Mouse (Mus musculus) forebrain, embryonic 12.5 days (tissue): Measurements from ENCODE around the gene Crhr2. TPM values are rescaled to one million over a fixed set of nuclear protein-coding genes. Genes with fewer than 3 reads are reported as not detected.

Experiments
- ATAC-seq: fragments of 200-750 bp; cut with Nextera tagmentation; 2 replicates; pipeline ENCODE4 v1.8.0; 2017; ENCODE audit warnings: moderate TSS enrichment; ENCODE audit not compliant: low FRiP score
- H3K27ac ChIP-seq: fragments of 300-500 bp; sonication (generic); 2 replicates; pipeline ENCODE4 v1.5.1; 2016; ENCODE audit warnings: mild to moderate bottlenecking
- H3K27me3 ChIP-seq: fragments of 300-500 bp; sonication (generic); 2 replicates; pipeline ENCODE4 v1.6.1; 2016; ENCODE audit warnings: mild to moderate bottlenecking
- H3K36me3 ChIP-seq: fragments of 300-500 bp; sonication (generic); replicated peaks from 2 replicates; pipeline ENCODE4 v1.6.1; 2016; ENCODE audit warnings: mild to moderate bottlenecking
- H3K4me1 ChIP-seq: fragments of 300-500 bp; sonication (generic); 2 replicates; pipeline ENCODE4 v1.6.1; 2016
- H3K4me2 ChIP-seq: fragments of 300-500 bp; sonication (generic); 2 replicates; pipeline ENCODE4 v1.6.1; 2016; ENCODE audit warnings: mild to moderate bottlenecking, moderate library complexity
- H3K4me3 ChIP-seq: fragments of 300-500 bp; sonication (generic); replicated peaks from 2 replicates; pipeline ENCODE4 v1.5.1; 2016; ENCODE audit warnings: mild to moderate bottlenecking
- H3K9ac ChIP-seq: fragments of 300-500 bp; sonication (generic); 2 replicates; pipeline ENCODE4 v1.6.1; 2016; ENCODE audit warnings: mild to moderate bottlenecking
- H3K9me3 ChIP-seq: fragments of 300-500 bp; sonication (generic); 2 replicates; pipeline ENCODE4 v1.6.1; 2016
- WGBS: fragments of 180-500 bp; shearing (Covaris S2); methylation state at CpG from one replicate; pipeline ENCODE4 v1.1.7; 2016; 5-methylcytosine and 5-hydroxymethylcytosine counted together
- polyA plus RNA-seq: library from polyadenylated mRNA; unstranded; fragments of >200 nt; fragmentation: Nextera tagmentation; extraction: Ambion mirVana; gene quantifications from 2 replicates; pipeline ENCODE4 v1.2.1, GENCODE M21; 2016

Gene Crhr2
- polyA plus RNA-seq, 1 experiment from 2014 or later = 0.33 TPM

DNA sequence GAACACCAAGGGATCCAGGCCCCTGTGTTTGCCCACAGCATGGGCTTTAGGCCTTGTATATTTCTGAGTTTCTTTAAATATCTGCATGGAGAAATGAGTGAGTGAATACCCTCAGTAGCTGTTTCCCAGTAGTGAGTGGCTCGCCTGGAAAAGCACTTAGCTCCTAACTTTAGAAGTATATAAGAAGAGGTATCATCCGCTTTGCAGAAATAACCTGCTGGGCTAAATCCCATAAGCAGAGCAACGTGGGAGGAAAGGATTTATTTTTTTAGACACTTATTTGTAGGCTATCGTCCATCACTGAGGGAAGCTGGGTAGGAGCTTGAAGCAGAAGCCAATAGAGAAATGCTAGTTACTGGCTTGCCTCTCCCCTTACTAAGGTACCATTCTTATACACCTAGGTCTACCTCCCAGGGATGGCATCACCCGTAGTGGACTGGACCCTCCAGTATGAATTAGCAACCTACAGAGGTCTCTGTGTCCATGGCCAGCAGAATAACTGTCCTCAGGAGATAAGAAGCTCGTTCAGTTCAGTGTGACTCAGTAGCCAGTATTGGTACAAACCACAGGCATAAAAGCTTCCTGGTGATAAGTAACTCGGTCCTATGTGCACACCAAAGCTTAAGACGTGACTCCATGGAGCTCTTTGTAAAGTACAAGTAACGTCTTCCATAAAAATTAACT is 68.9 kb downstream of the Crhr2 start:
- Histone ChIP-seq H3K9me3 (no peaks in the 10 kb centered on the region), H3K27me3 (no peaks in the 10 kb centered on the region), H3K4me2 (no peak overlapping the region), H3K4me1 (no peaks in the 10 kb centered on the region), H3K9ac (no peak overlapping the region), H3K36me3 (peaks cover 94% of the 10 kb centered on the region), H3K4me3 (no peak overlapping the region), H3K27ac (no peak overlapping the region)
- no peak for ATAC-seq
- 92% methylated on average over 9 of the region's 9 CpGs for WGBS

DNA sequence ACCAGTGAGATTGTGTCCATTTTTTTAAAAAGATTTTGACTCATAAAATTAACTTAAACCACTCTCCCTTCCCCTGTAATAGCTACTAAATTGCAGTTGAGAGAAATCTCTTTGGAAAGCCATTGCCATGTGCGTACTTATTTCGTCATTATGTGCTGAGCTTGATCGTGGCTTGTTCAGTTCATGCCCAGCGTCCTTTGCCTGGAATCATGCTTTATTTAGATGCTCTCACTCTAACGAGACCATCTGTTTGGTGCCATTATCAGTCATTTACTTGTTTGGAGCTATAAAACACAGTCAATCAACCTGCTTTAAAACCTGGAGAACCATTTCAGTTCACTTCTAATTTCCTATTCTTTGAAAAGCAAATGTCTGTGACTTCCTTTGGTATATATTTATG is 70.6 kb downstream of the Crhr2 start:
- H3K9me3 ChIP-seq = no peaks in the 10 kb centered on the region
- H3K36me3 ChIP-seq = peaks cover 87% of the 10 kb centered on the region
- H3K9ac ChIP-seq = no peak overlapping the region
- H3K27me3 ChIP-seq = no peaks in the 10 kb centered on the region
- no peaks in the 10 kb centered on the region for H3K4me1 ChIP-seq
- H3K27ac ChIP-seq = no peak overlapping the region
- H3K4me2 ChIP-seq = no peak overlapping the region
- 65% methylated on average over 5 of the region's 5 CpGs for WGBS
- no peak for ATAC-seq
- H3K4me3 ChIP-seq = no peak overlapping the region

DNA sequence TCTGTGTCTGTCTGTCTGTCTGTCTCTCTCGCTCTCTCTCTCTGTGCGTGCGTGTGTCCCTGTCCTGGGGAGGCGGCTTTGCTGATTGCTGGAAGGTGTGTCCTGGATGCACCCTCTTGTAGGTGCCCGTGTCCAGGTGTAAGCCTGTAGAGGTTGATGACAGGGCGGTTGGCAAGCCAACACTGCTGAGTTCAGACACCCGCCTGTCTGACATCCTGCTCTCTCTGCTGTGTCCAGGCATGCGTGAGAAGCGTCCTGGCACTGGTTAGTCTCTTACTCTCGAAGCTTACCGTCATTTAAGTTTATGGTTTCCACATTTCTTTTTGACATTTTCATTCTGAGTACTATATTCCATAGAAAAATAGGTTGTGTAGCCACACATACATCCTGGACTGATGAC is 71.5 kb downstream of the Crhr2 start:
- Histone ChIP-seq H3K4me1 (no peaks in the 10 kb centered on the region), H3K27me3 (no peaks in the 10 kb centered on the region), H3K4me3 (no peak overlapping the region), H3K36me3 (peaks cover 87% of the 10 kb centered on the region), H3K9me3 (no peaks in the 10 kb centered on the region), H3K27ac (no peak overlapping the region), H3K9ac (no peak overlapping the region), H3K4me2 (no peak overlapping the region)
- ATAC-seq = no peak
- WGBS = 95% methylated on average over 11 of the region's 11 CpGs

DNA sequence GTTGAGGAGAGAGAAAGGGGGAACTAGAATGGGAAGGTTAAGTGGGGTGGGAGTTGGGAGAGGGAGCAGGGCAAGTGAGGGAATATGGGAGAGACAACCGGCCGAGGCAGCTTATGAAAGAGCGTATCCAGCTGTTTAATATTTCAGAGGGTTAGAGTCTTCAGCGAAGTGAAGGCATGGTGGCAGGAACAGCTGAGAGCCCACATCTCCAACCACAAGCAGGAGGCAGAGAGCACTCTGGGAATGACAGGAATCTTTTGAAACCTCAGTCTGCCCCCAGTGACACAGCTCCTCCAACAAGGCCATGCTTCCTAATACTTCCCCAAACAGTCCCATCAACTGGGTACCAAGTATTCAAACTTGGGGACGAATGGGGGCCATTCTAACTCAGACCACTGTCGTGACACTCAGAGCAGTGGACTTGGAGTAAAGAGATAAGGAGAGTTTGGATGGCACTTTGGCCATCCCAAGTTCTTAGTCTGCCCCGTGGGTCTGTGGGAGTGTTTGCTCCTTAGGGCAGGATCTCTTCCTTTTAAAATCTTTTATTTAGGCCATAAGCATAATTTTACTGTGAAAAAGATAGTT is 72.5 kb downstream of the Crhr2 start:
- ATAC-seq = no peak
- 93% methylated on average over 7 of the region's 7 CpGs for WGBS
- H3K4me1 ChIP-seq = no peaks in the 10 kb centered on the region
- no peaks in the 10 kb centered on the region for H3K27me3 ChIP-seq
- H3K36me3 ChIP-seq = peaks cover 87% of the 10 kb centered on the region
- H3K9ac ChIP-seq = no peak overlapping the region
- H3K4me3 ChIP-seq = no peak overlapping the region
- H3K9me3 ChIP-seq = no peaks in the 10 kb centered on the region
- H3K27ac ChIP-seq = no peak overlapping the region
- H3K4me2 ChIP-seq = no peak overlapping the region

DNA sequence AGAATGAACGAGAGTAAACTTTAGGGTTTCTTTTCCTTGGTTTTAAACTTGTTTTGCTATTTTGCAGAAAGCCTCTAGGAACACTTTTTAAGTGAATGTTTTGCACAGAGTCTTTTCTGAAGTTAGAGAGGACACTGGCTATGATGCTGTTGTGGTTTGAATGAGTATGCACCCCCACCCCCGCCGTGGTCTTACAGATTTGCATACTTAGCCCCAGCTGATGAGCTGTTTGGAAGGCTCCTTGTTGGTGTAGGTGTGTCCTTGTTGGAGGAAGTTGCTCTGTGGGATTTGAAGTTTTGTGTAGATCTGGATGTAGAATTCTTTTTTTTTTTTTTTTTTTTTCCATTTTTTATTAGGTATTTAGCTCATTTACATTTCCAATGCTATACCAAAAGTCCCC is 75.4 kb downstream of the Crhr2 start:
- peaks cover 86% of the 10 kb centered on the region for H3K36me3 ChIP-seq
- H3K9me3 ChIP-seq = no peaks in the 10 kb centered on the region
- ATAC-seq = no peak
- no peak overlapping the region for H3K9ac ChIP-seq
- H3K4me1 ChIP-seq = no peaks in the 10 kb centered on the region
- no peak overlapping the region for H3K4me3 ChIP-seq
- H3K4me2 ChIP-seq = no peak overlapping the region
- WGBS = 94% methylated on average over 3 of the region's 3 CpGs
- no peaks in the 10 kb centered on the region for H3K27me3 ChIP-seq
- no peak overlapping the region for H3K27ac ChIP-seq

DNA sequence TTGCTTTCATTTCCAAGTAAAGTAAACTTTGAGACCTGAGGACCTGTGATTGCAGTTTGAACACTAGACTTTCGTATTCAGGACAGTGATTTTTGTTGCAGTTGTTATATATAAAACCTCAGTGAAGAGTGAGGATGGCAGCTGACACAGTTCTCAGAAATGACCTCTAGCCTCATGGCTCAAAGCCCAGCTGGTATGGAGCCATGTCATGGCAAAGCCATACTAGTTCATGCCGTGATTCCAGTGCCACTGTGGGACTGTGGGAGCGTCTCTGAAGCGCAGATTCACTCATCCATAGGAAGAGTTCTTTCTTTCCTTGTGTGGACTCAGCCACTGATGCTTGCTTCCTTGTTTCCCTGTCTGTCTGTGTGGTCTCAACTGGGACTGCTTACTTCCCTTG is 78.3 kb downstream of the Crhr2 start:
- ATAC-seq = no peak
- Histone ChIP-seq H3K4me3 (no peak overlapping the region), H3K4me2 (no peak overlapping the region), H3K27me3 (no peaks in the 10 kb centered on the region), H3K27ac (no peak overlapping the region), H3K36me3 (peaks cover 81% of the 10 kb centered on the region), H3K9ac (no peak overlapping the region), H3K9me3 (no peaks in the 10 kb centered on the region), H3K4me1 (no peaks in the 10 kb centered on the region)
- 88% methylated on average over 4 of the region's 4 CpGs for WGBS

DNA sequence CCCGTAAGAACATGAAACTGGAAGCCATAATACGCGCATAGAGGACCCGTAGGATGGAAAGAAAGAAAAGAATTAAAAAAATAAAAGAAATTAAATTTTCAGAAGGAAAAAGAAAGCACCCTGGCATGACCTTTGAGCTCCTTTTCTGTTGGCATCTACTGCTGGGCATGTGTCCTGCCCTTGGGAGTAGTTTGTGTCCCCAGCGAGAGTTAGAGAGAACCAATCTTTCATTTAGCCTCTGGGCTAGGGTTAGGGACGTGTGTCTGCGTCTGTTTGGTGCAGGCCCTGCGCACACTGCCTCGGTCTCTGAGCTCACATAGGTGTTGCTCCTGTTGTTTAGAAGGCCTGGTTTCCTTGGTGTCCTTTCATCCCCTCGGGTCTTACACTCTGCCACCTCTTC is 83.6 kb downstream of the Crhr2 start:
- H3K9ac ChIP-seq = no peak overlapping the region
- no peak for ATAC-seq
- no peak overlapping the region for H3K4me2 ChIP-seq
- H3K36me3 ChIP-seq = peaks cover 60% of the 10 kb centered on the region
- WGBS = 91% methylated on average over 10 of the region's 10 CpGs
- H3K9me3 ChIP-seq = no peaks in the 10 kb centered on the region
- H3K4me3 ChIP-seq = no peak overlapping the region
- H3K4me1 ChIP-seq = no peaks in the 10 kb centered on the region; the same call in 1 of the 2 replicates
- H3K27me3 ChIP-seq = no peaks in the 10 kb centered on the region
- H3K27ac ChIP-seq = no peak overlapping the region

DNA sequence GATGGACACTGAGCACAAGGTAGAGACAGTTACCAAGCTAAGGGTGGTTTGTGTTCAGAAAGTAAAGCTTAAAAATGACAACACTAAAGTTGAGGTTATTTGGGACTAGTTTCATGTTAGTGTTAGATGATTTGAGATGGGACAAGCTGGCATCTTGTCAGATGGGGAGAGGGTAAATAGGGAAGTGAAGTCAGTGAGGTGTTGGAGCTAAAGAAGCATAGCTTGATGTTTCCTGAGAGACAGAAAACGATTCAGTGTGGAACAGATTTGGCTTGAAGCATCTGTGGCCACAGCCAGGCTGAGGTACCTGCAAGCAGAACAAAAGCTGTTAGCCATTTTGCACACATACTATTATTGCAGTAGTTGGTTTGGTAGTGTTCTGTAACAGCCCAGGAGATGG is 87.5 kb downstream of the Crhr2 start:
- Histone ChIP-seq H3K27ac (no peak overlapping the region), H3K27me3 (no peaks in the 10 kb centered on the region), H3K9me3 (no peaks in the 10 kb centered on the region), H3K4me2 (no peak overlapping the region), H3K4me3 (no peak overlapping the region), H3K36me3 (peaks cover 28% of the 10 kb centered on the region), H3K4me1 (peaks cover 6% of the 10 kb centered on the region), H3K9ac (no peak overlapping the region)
- 72% methylated on average over 1 of the region's 1 CpGs for WGBS
- no peak for ATAC-seq

DNA sequence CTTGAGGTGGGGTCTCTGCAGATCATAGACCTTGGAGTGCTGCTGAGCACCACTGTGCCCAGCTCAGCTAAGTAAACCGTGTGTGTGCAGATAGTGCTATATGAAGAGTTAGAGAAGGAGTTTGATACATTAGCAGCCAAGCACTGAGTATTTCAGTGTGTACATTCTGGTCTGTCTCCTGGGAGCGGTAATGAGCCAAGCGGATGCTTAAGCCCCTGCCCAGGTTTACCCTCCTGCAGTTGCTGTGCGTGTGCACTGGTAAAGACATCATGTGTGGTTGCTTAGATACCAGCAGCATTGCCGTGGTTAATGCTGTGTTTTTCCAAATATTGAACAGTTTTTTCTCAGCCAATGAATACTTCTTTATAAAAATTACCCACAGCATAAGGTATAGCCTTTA is 88.3 kb downstream of the Crhr2 start:
- Histone ChIP-seq H3K4me2 (no peak overlapping the region), H3K9me3 (no peaks in the 10 kb centered on the region), H3K36me3 (peaks cover 21% of the 10 kb centered on the region), H3K27ac (no peak overlapping the region), H3K9ac (no peak overlapping the region), H3K4me1 (peaks cover 14% of the 10 kb centered on the region), H3K27me3 (no peaks in the 10 kb centered on the region), H3K4me3 (no peak overlapping the region)
- 88% methylated on average over 5 of the region's 5 CpGs for WGBS
- no peak for ATAC-seq

DNA sequence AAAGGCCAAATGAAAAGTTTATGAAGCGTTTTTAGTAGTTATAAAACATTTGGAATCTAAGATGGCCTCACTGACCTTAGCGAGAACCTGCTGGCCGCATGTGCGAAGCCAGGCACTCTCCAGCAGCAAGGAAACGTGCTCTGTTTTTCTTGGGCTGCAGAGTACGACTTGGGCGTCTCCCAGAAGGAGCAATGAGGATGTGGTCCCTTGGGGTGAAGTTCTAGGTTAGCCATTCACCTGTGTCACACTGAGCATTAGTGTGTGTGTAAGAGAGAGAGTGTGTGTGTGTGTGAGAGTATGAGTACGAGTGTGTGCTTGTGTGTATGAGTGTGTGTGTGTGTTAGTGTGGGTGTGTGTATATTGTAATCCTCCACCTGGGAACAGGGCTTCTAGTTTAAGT is 89.6 kb downstream of the Crhr2 start:
- WGBS = 85% methylated on average over 8 of the region's 8 CpGs

More for the DNA sequence above, 89.6 kb downstream of the Crhr2 start:
- no peak overlapping the region for H3K9ac ChIP-seq
- ATAC-seq = no peak
- H3K4me1 ChIP-seq = peaks cover 21% of the 10 kb centered on the region
- H3K4me3 ChIP-seq = no peak overlapping the region
- no peak overlapping the region for H3K4me2 ChIP-seq
- no peak overlapping the region for H3K27ac ChIP-seq
- no peaks in the 10 kb centered on the region for H3K9me3 ChIP-seq
- peaks cover 9% of the 10 kb centered on the region for H3K36me3 ChIP-seq
- no peaks in the 10 kb centered on the region for H3K27me3 ChIP-seq

Other genes starting within 250 kb of the Crhr2 start
- gene Nod1, start 160.4 kb downstream of the Crhr2 start, polyA plus RNA-seq = 1.8 and 2.0 TPM in 2 replicates
- 9.3 and 9.4 TPM in 2 replicates for gene Ggct, start 140.1 kb downstream of the Crhr2 start, polyA plus RNA-seq
- 203 and 207 TPM in 2 replicates for gene Gars, start 95.0 kb downstream of the Crhr2 start, polyA plus RNA-seq
- gene Inmt, start 42.0 kb upstream of the Crhr2 start, polyA plus RNA-seq = 0.59 and 0.92 TPM in 2 replicates
- gene Mindy4, start 70.4 kb upstream of the Crhr2 start, polyA plus RNA-seq = 16.8 and 20.6 TPM in 2 replicates
- 3.2 and 4.9 TPM in 2 replicates for gene Aqp1, start 203.4 kb upstream of the Crhr2 start, polyA plus RNA-seq
- gene Ghrhr, start 243.3 kb upstream of the Crhr2 start, polyA plus RNA-seq = not detected in 2 replicates